Mouse (Mus musculus): ENCODE results near the gene Olfr73.
"Not testable (repeated sequence)": the region's sequence is repeated elsewhere in the genome, so short reads cannot be mapped to it uniquely, and the experiment has no call there.

- TF ChIP-seq CTCF (IDR thresholded peaks at IDR 0.05; ENCODE audit: borderline replicate concordance, insufficient read depth, low read depth, low read length); POLR2A (IDR thresholded peaks at IDR 0.05; ENCODE audit: borderline replicate concordance, insufficient read depth, low read length): not testable (repeated sequence)
Observed at GRCm38 (mm10) chr2:88022474-88022873, 15.0 kb downstream of the Olfr73 start, which contains the start of gene Olfr1161.
